Mouse (Mus musculus) liver, embryonic 16.5 days (tissue): ENCODE measurements around the gene Scn10a. TPM values are rescaled to one million over a fixed set of nuclear protein-coding genes. Genes with fewer than 3 reads are reported as not detected.

Experiments used
- ATAC-seq: fragments of 200-750 bp; cut with Nextera tagmentation; 2 replicates; pipeline ENCODE4 v1.8.0; 2017; ENCODE audit warnings: low read depth, mild to moderate bottlenecking, moderate number of reproducible peaks, moderate library complexity
- H3K27ac ChIP-seq: fragments of 300-500 bp; sonication (generic); 2 replicates; pipeline ENCODE4 v1.5.1; 2014; ENCODE audit warnings: mild to moderate bottlenecking, low read length
- H3K27me3 ChIP-seq: fragments of 300-500 bp; sonication (generic); 2 replicates; pipeline ENCODE4 v1.6.1; 2014; ENCODE audit warnings: low read depth, low read length, mixed read lengths; ENCODE audit not compliant: control insufficient read depth, insufficient read depth
- H3K36me3 ChIP-seq: fragments of 300-500 bp; sonication (generic); 2 replicates; pipeline ENCODE4 v1.6.1; 2014; ENCODE audit warnings: mild to moderate bottlenecking; ENCODE audit not compliant: control insufficient read depth, insufficient read depth
- H3K4me1 ChIP-seq: fragments of 300-500 bp; sonication (generic); 2 replicates; pipeline ENCODE4 v1.6.1; 2014; ENCODE audit warnings: low read depth, low read length, mixed read lengths; ENCODE audit not compliant: control insufficient read depth
- H3K4me2 ChIP-seq: fragments of 300-500 bp; sonication (generic); 2 replicates; pipeline ENCODE4 v1.6.1; 2014; ENCODE audit warnings: low read depth, low read length, mixed read lengths
- H3K4me3 ChIP-seq: fragments of 300-500 bp; sonication (generic); 2 replicates; pipeline ENCODE4 v1.5.1; 2014; ENCODE audit warnings: low read depth, mild to moderate bottlenecking, low read length
- H3K9ac ChIP-seq: fragments of 300-500 bp; sonication (generic); 2 replicates; pipeline ENCODE4 v1.6.1; 2014; ENCODE audit warnings: low read depth, low read length
- H3K9me3 ChIP-seq: fragments of 300-500 bp; sonication (generic); replicated peaks from 2 replicates; pipeline ENCODE4 v1.6.1; 2016; ENCODE audit warnings: low read length; ENCODE audit not compliant: control insufficient read depth
- WGBS: fragments of 180-500 bp; shearing (Covaris S2); extraction: QIAGEN DNeasy Blood & Tissue Kit; methylation state at CpG from one replicate; pipeline ENCODE4 v1.1.7; 2014; ENCODE audit not compliant: insufficient replicate concordance; 5-methylcytosine and 5-hydroxymethylcytosine counted together
- polyA plus RNA-seq: library from polyadenylated mRNA; unstranded; fragments of >200 nt; fragmentation: Nextera tagmentation; extraction: Ambion mirVana; gene quantifications from 2 replicates; pipeline ENCODE4 v1.2.1, GENCODE M21; 2015

The Scn10a gene
- polyA plus RNA-seq, 1 experiment from 2014 or later: 0.02 TPM

- H3K9ac ChIP-seq: no peak overlapping the region
- H3K27me3 ChIP-seq: no peaks in the 10 kb centered on the region
- H3K4me2 ChIP-seq: no peak overlapping the region
- no peak overlapping the region for H3K4me3 ChIP-seq
- no peaks in the 10 kb centered on the region for H3K9me3 ChIP-seq
- H3K4me1 ChIP-seq: no peaks in the 10 kb centered on the region
- no peaks in the 10 kb centered on the region for H3K36me3 ChIP-seq
- ATAC-seq: no peak
- WGBS: 65% methylated on average over 8 of the region's 8 CpGs
- H3K27ac ChIP-seq: no peak overlapping the region
These were observed 121.8 kb downstream of the Scn10a start for GRCm38 (mm10) chr9:119597332-119597731.

GRCm38 (mm10) chr9:119589592-119589991 lies 129.5 kb downstream of the Scn10a start:
- H3K9me3 ChIP-seq: no peaks in the 10 kb centered on the region
- no peaks in the 10 kb centered on the region for H3K36me3 ChIP-seq
- ATAC-seq: no peak
- H3K27ac ChIP-seq: no peak overlapping the region
- 73% methylated on average over 8 of the region's 8 CpGs for WGBS
- no peak overlapping the region for H3K9ac ChIP-seq
- H3K4me3 ChIP-seq: no peak overlapping the region
- no peaks in the 10 kb centered on the region; the same call in 1 of the 2 replicates for H3K27me3 ChIP-seq
- no peak overlapping the region for H3K4me2 ChIP-seq
- H3K4me1 ChIP-seq: no peaks in the 10 kb centered on the region

- Histone ChIP-seq H3K9me3 (no peaks in the 10 kb centered on the region), H3K27ac (no peak overlapping the region), H3K4me2 (no peak overlapping the region), H3K4me1 (no peaks in the 10 kb centered on the region), H3K36me3 (no peaks in the 10 kb centered on the region), H3K9ac (no peak overlapping the region), H3K4me3 (no peak overlapping the region), H3K27me3 (no peaks in the 10 kb centered on the region; the same call in 1 of the 2 replicates)
- WGBS: 26% methylated on average over 26 of the region's 26 CpGs
- no peak for ATAC-seq
These were observed 130.2 kb downstream of the Scn10a start for GRCm38 (mm10) chr9:119588763-119589449.

- Histone ChIP-seq H3K27ac (no peak overlapping the region), H3K9ac (no peak overlapping the region), H3K27me3 (peaks cover 49% of the 10 kb centered on the region), H3K4me1 (no peaks in the 10 kb centered on the region; the same call in 1 of the 2 replicates), H3K36me3 (no peaks in the 10 kb centered on the region), H3K4me2 (no peak overlapping the region), H3K4me3 (no peak overlapping the region), H3K9me3 (no peaks in the 10 kb centered on the region)
- under 1% methylated on average over 6 of the region's 6 CpGs for WGBS
- ATAC-seq: no peak
These were observed 138.5 kb downstream of the Scn10a start for GRCm38 (mm10) chr9:119580668-119581067.

- no peaks in the 10 kb centered on the region; the same call in 1 of the 2 replicates for H3K4me1 ChIP-seq
- H3K4me3 ChIP-seq: no peak overlapping the region
- H3K9me3 ChIP-seq: no peaks in the 10 kb centered on the region
- no peak for ATAC-seq
- H3K36me3 ChIP-seq: no peaks in the 10 kb centered on the region
- 82% methylated on average over 17 of the region's 17 CpGs for WGBS
- no peak overlapping the region for H3K9ac ChIP-seq
- H3K27ac ChIP-seq: no peak overlapping the region
- H3K4me2 ChIP-seq: no peak overlapping the region
- peaks cover 53% of the 10 kb centered on the region for H3K27me3 ChIP-seq
These were observed 138.9 kb downstream of the Scn10a start for GRCm38 (mm10) chr9:119580187-119580586.

- H3K9ac ChIP-seq: no peak within 1 kb of the TSS
- WGBS: 1% methylated on average over 75 of the region's 99 CpGs
- H3K9me3 ChIP-seq: no peaks in the 10 kb centered on the region
- H3K36me3 ChIP-seq: no peaks in the 10 kb centered on the region
- peaks cover 54% of the 10 kb centered on the region for H3K27me3 ChIP-seq
- no peaks in the 10 kb centered on the region; the same call in 1 of the 2 replicates for H3K4me1 ChIP-seq
- peak within 1 kb of the TSS; percentile 46 for H3K4me3 ChIP-seq
- H3K27ac ChIP-seq: no peak within 1 kb of the TSS
- peak; percentile 70 for ATAC-seq
- peak within 1 kb of the TSS; percentile 69 for H3K4me2 ChIP-seq
These were observed 140.3 kb downstream of the Scn10a start, which contains the start of gene Scn5a for GRCm38 (mm10) chr9:119578636-119579438. Scn5a (minus strand) TSS chr9:119579016.

GRCm38 (mm10) chr9:119578311-119578635 lies 140.8 kb downstream of the Scn10a start:
- no peak for ATAC-seq
- H3K4me3 ChIP-seq: peak overlapping the region; percentile 46
- H3K27me3 ChIP-seq: peaks cover 54% of the 10 kb centered on the region
- no peaks in the 10 kb centered on the region for H3K9me3 ChIP-seq
- WGBS: 2% methylated on average over 23 of the region's 24 CpGs
- no peak overlapping the region for H3K27ac ChIP-seq
- no peak overlapping the region for H3K9ac ChIP-seq
- H3K4me1 ChIP-seq: no peaks in the 10 kb centered on the region; the same call in 1 of the 2 replicates
- no peaks in the 10 kb centered on the region for H3K36me3 ChIP-seq
- peak overlapping the region; percentile 69 for H3K4me2 ChIP-seq

- 54% methylated on average over 2 of the region's 2 CpGs for WGBS
- H3K27me3 ChIP-seq: peaks cover 62% of the 10 kb centered on the region
These were observed 142.1 kb downstream of the Scn10a start for GRCm38 (mm10) chr9:119576977-119577376.

GRCm38 (mm10) chr9:119575732-119576131 lies 143.4 kb downstream of the Scn10a start:
- H3K9me3 ChIP-seq: no peaks in the 10 kb centered on the region
- no peak for ATAC-seq
- no peaks in the 10 kb centered on the region for H3K36me3 ChIP-seq
- H3K4me1 ChIP-seq: no peaks in the 10 kb centered on the region; the same call in 1 of the 2 replicates
- H3K4me2 ChIP-seq: no peak overlapping the region
- WGBS: 44% methylated on average over 9 of the region's 9 CpGs
- peaks cover 71% of the 10 kb centered on the region for H3K27me3 ChIP-seq
- H3K4me3 ChIP-seq: no peak overlapping the region
- no peak overlapping the region for H3K27ac ChIP-seq
- no peak overlapping the region for H3K9ac ChIP-seq

More at GRCm38 (mm10) chr9:119576977-119577376, 142.1 kb downstream of the Scn10a start:
- Histone ChIP-seq H3K4me3 (no peak overlapping the region), H3K27ac (no peak overlapping the region), H3K4me1 (no peaks in the 10 kb centered on the region; the same call in 1 of the 2 replicates), H3K9ac (no peak overlapping the region), H3K36me3 (no peaks in the 10 kb centered on the region), H3K4me2 (no peak overlapping the region), H3K9me3 (no peaks in the 10 kb centered on the region)
- ATAC-seq: no peak
